Mouse (Mus musculus): ENCODE data around the gene Serpinb1b. TPM values are rescaled to one million over a fixed set of nuclear protein-coding genes. Genes with fewer than 3 reads are reported as not detected.

Gene Serpinb1b
- 0.22 and 0.62 TPM in 2 replicates for polyA plus RNA-seq (2015; fragmentation: Nextera tagmentation; extraction: Ambion mirVana)

GRCm38 (mm10) chr13:33078056-33078705 is at the start of gene Serpinb1b:
Gene Serpinb1b, plus strand, starts transcription at chr13:33078575.

Other genes with a start within 250 kb of the Serpinb1b start
- gene Serpinb1a, start 227.4 kb upstream of the Serpinb1b start, polyA plus RNA-seq (2015; fragmentation: Nextera tagmentation; extraction: Ambion mirVana): 88.7 and 98.8 TPM in 2 replicates
- gene Serpinb1c, start 180.4 kb upstream of the Serpinb1b start, polyA plus RNA-seq (2015; fragmentation: Nextera tagmentation; extraction: Ambion mirVana): 0.45 and 0.79 TPM in 2 replicates
- 2.0 TPM in 2 replicates for gene Serpinb6b, start 113.4 kb upstream of the Serpinb1b start, polyA plus RNA-seq (2015; fragmentation: Nextera tagmentation; extraction: Ambion mirVana)
- gene Serpinb9, start 75.3 kb upstream of the Serpinb1b start, polyA plus RNA-seq (2015; fragmentation: Nextera tagmentation; extraction: Ambion mirVana): 3.4 and 3.6 TPM in 2 replicates
- gene Serpinb9b, start 51.2 kb upstream of the Serpinb1b start, polyA plus RNA-seq (2015; fragmentation: Nextera tagmentation; extraction: Ambion mirVana): 0.18 and 0.28 TPM in 2 replicates
- not detected in 2 replicates for gene Serpinb9c, start 81.2 kb downstream of the Serpinb1b start, polyA plus RNA-seq (2015; fragmentation: Nextera tagmentation; extraction: Ambion mirVana)
- not detected in 2 replicates for gene Serpinb9d, start 114.4 kb downstream of the Serpinb1b start, polyA plus RNA-seq (2015; fragmentation: Nextera tagmentation; extraction: Ambion mirVana)
- gene Serpinb9e, start 171.0 kb downstream of the Serpinb1b start, polyA plus RNA-seq (2015; fragmentation: Nextera tagmentation; extraction: Ambion mirVana): not detected in 2 replicates
- gene Serpinb9f, start 245.5 kb downstream of the Serpinb1b start, polyA plus RNA-seq (2015; fragmentation: Nextera tagmentation; extraction: Ambion mirVana): not detected in 2 replicates

Measured in skeletal muscle tissue, postnatal 0 days (tissue).